Comparison of ENCODE assay signal across 9 mouse cellular contexts in the genomic region with DNA sequence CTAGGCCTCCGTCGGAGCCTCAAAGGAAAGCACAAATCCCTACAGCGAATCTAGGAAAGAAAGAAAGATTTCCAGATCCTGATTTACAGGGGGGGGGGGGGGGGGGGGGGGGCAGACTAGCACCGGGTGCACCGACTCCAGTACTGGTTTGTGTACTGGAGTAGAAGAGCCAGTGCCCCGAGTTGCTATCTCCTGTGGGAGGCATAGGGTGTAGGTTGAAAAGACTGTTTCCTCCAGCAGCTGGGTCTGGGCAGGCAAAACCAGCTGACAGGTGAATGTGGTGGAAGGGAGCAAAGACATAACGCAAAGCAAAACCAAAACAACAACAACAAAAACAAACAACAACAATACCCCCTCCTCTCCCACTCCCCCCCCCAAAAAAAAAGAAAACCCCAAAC. TPM values are rescaled to one million over a fixed set of nuclear protein-coding genes. Genes with fewer than 3 reads are reported as not detected.
A peak's percentile ranks its signal among the peaks of the same experiment; 100 is the strongest.
DNase-seq lines count a peak whose midpoint lies in the region; ATAC-seq and TF ChIP-seq lines count a peak whose summit lies in the region.
"Had no signal": no experiment of that assay in that cellular context is flagged by ENCODE, and none has a peak within 500 bp of the region (broad histone marks: within the 10 kb centered on the region; RNA-seq: fewer than 3 reads in every experiment).

No protein-coding gene starts in this region.

- H3K4me3 ChIP-seq in heart, embryonic 10.5 days, result peak overlapping the region; percentile 69
- peak overlapping the region; percentile 26; the same call in 1 of the 2 replicates for H3K4me3 ChIP-seq in ES-Bruce4 (ENCODE audit: low read depth, low read length)
- H3K4me3 ChIP-seq in hindbrain, embryonic 10.5 days, result peak overlapping the region; percentile 75
- peak overlapping the region; percentile 59 for H3K4me3 ChIP-seq in midbrain, embryonic 11.5 days (ENCODE audit: low read depth, low read length)

- H3K9ac ChIP-seq in ES-Bruce4 (ENCODE audit: low read depth, poor library complexity, severe bottlenecking), result peak overlapping the region; percentile 59; the same call in 1 of the 2 replicates
- peak overlapping the region; percentile 49 for H3K9ac ChIP-seq in midbrain, embryonic 11.5 days (ENCODE audit: low read length)

- no peak for TF ChIP-seq EP300 in ES-Bruce4 (IDR thresholded peaks at IDR 0.05; ENCODE audit: insufficient read depth, low read depth, low read length)

- H3K9me3 ChIP-seq in heart, embryonic 10.5 days, result no peaks in the 10 kb centered on the region
- no peaks in the 10 kb centered on the region for H3K9me3 ChIP-seq in ES-Bruce4 (replicated peaks; ENCODE audit: control insufficient read depth, insufficient read depth, low read length, poor library complexity, severe bottlenecking)
- no peaks in the 10 kb centered on the region for H3K9me3 ChIP-seq in hindbrain, embryonic 10.5 days
- no peaks in the 10 kb centered on the region for H3K9me3 ChIP-seq in midbrain, embryonic 11.5 days (ENCODE audit: control insufficient read depth, low read length)

- peaks cover 16% of the 10 kb centered on the region; the same call in 1 of the 2 replicates for H3K4me1 ChIP-seq in heart, embryonic 10.5 days
- no peaks in the 10 kb centered on the region for H3K4me1 ChIP-seq in ES-Bruce4 (ENCODE audit: control insufficient read depth, insufficient read depth, low read length)
- H3K4me1 ChIP-seq in hindbrain, embryonic 10.5 days (replicated peaks), result peaks cover 27% of the 10 kb centered on the region
- peaks cover 12% of the 10 kb centered on the region for H3K4me1 ChIP-seq in midbrain, embryonic 11.5 days (ENCODE audit: control insufficient read depth, insufficient read depth, low read length)

- no peaks in the 10 kb centered on the region for H3K36me3 ChIP-seq in heart, embryonic 10.5 days
- no peaks in the 10 kb centered on the region for H3K36me3 ChIP-seq in ES-Bruce4 (ENCODE audit: control insufficient read depth, insufficient read depth, low read length, poor library complexity, severe bottlenecking)
- H3K36me3 ChIP-seq in hindbrain, embryonic 10.5 days, result no peaks in the 10 kb centered on the region
- H3K36me3 ChIP-seq in midbrain, embryonic 11.5 days (ENCODE audit: control insufficient read depth, insufficient read depth, low read length), result no peaks in the 10 kb centered on the region

- H3K27ac ChIP-seq in heart, embryonic 10.5 days, result no peak overlapping the region; the same call in 1 of the 2 replicates
- no peak overlapping the region for H3K27ac ChIP-seq in ES-Bruce4 (ENCODE audit: insufficient read depth, low read length)
- H3K27ac ChIP-seq in hindbrain, embryonic 10.5 days, result peak overlapping the region; percentile 53
- no peak overlapping the region for H3K27ac ChIP-seq in midbrain, embryonic 11.5 days (ENCODE audit: low read depth, low read length)

- H3K4me2 ChIP-seq in midbrain, embryonic 11.5 days, result peak overlapping the region; percentile 96

- no peak for TF ChIP-seq POLR2A in ES-Bruce4 (IDR thresholded peaks at IDR 0.05; ENCODE audit: insufficient read depth, low read length)

- H3K27me3 ChIP-seq in heart, embryonic 10.5 days (ENCODE audit: insufficient read depth, poor library complexity, severe bottlenecking), result peaks cover 21% of the 10 kb centered on the region; the same call in 1 of the 2 replicates
- H3K27me3 ChIP-seq in ES-Bruce4 (ENCODE audit: control insufficient read depth, insufficient read depth, low read length, poor library complexity, severe bottlenecking), result peaks cover 9% of the 10 kb centered on the region
- H3K27me3 ChIP-seq in hindbrain, embryonic 10.5 days (ENCODE audit: insufficient read depth, poor library complexity, severe bottlenecking), result peaks cover 51% of the 10 kb centered on the region
- H3K27me3 ChIP-seq in midbrain, embryonic 11.5 days (ENCODE audit: control insufficient read depth, insufficient read depth, low read length), result peaks cover 17% of the 10 kb centered on the region

- DNase-seq in heart, embryonic 10.5 days (ENCODE audit: low spot score), result no peak
- DNase-seq in heart, postnatal 14 days, result no peak
- DNase-seq in hindbrain, embryonic 10.5 days (ENCODE audit: low spot score), result no peak
- no peak for DNase-seq in midbrain, embryonic 11.5 days (ENCODE audit: low spot score, missing footprints)
- no peak for DNase-seq in thymus, postnatal 36 days
- DNase-seq in left cerebral cortex, adult 9 months (ENCODE audit: low spot score in 2 of 2), result no peak
- no peak for DNase-seq in adrenal gland, postnatal 10 days

- WGBS in heart, embryonic 10.5 days, result 0% methylated on average over 7 of the region's 7 CpGs
- WGBS in hindbrain, embryonic 10.5 days, result 0% methylated on average over 7 of the region's 7 CpGs
- WGBS in midbrain, embryonic 11.5 days, result 0% methylated on average over 7 of the region's 7 CpGs

- TF ChIP-seq CTCF in ES-Bruce4 (IDR thresholded peaks at IDR 0.05; ENCODE audit: low read depth, low read length), result no peak

- intact Hi-C loops in heart, postnatal 14 days (cut with DNase I), result loop anchor here (2.0 to 10.0 kb wide), 2 partner anchors 270 to 1190 kb away; no protein-coding TSS in a partner anchor

- peak; percentile 25; the same call in 1 of the 2 replicates for ATAC-seq in midbrain, embryonic 11.5 days (ENCODE audit: low FRiP score)

RNA-seq across cellular contexts. Expression of a gene that starts 0.8 kb away (rescaled TPM):
- 16.3 and 18.9 TPM in 2 replicates for polyA plus RNA-seq in heart, embryonic 10.5 days (2016; fragmentation: Nextera tagmentation; extraction: Ambion mirVana)
- under 1 TPM; 0.22 to 0.36 TPM for total RNA-seq in heart, postnatal 14 days (2021)
- 0.70 and 1.4 TPM in 2 replicates for polyA plus RNA-seq in ES-Bruce4 (2011; ENCODE audit: insufficient read depth, insufficient read length, low read depth, missing spikeins)
- 4.6 and 10.5 TPM in 2 replicates for polyA plus RNA-seq in hindbrain, embryonic 10.5 days (2016; fragmentation: Nextera tagmentation; extraction: Ambion mirVana)
- 11.0 and 12.5 TPM in 2 replicates for polyA plus RNA-seq in midbrain, embryonic 11.5 days (2014; fragmentation: Nextera tagmentation; extraction: Ambion mirVana)
- 10 to 100 TPM in 1 of 2 experiments, 1 to 10 TPM in 1; 9.2 to 11.2 TPM for total RNA-seq in adrenal gland, postnatal 10 days (2021)
- total RNA-seq: common myeloid progenitor, adult 5-6 weeks had no signal
